Mouse (Mus musculus) erythroblast, embryonic 14.5 days (primary cell): ENCODE data around the gene Mrpl54. TPM values are rescaled to one million over a fixed set of nuclear protein-coding genes. Genes with fewer than 3 reads are reported as not detected.
A peak's percentile ranks its signal among the peaks of the same experiment; 100 is the strongest.

Experiments
- H3K27me3 ChIP-seq: 2 replicates; pipeline ENCODE4 v1.6.1; 2012; ENCODE audit warnings: inconsistent platforms; ENCODE audit not compliant: control insufficient read depth
- H3K36me3 ChIP-seq: 2 replicates; pipeline ENCODE4 v1.6.1; 2012; ENCODE audit warnings: mild to moderate bottlenecking, inconsistent platforms; ENCODE audit not compliant: control insufficient read depth
- H3K4me1 ChIP-seq: 2 replicates; pipeline ENCODE4 v1.6.1; 2012; ENCODE audit warnings: inconsistent platforms; ENCODE audit not compliant: control insufficient read depth
- H3K4me3 ChIP-seq: replicated peaks from 2 replicates; pipeline ENCODE3; 2012; ENCODE audit warnings: moderate library complexity, mild to moderate bottlenecking, inconsistent platforms
- H3K9me3 ChIP-seq: 2 replicates; pipeline ENCODE4 v1.6.1; 2012; ENCODE audit warnings: low read length, inconsistent platforms, mixed read lengths; ENCODE audit not compliant: control insufficient read depth
- GATA1 ChIP-seq: IDR thresholded peaks from 2 replicates; pipeline ENCODE4 v1.6.1; 2012; ENCODE audit warnings: low read length, inconsistent platforms, mixed read lengths
- TAL1 ChIP-seq: IDR thresholded peaks from 3 replicates; pipeline ENCODE4 v1.6.1; 2012; ENCODE audit warnings: low read length, inconsistent platforms, mixed read lengths
- polyA plus RNA-seq: library from polyadenylated mRNA; stranded (reverse); fragments of >175 nt; gene quantifications from 2 replicates; pipeline ENCODE4 v1.2.3, GENCODE M21; 2012

Mrpl54 gene
- polyA plus RNA-seq, 1 experiment: 43.8 TPM

GRCm38 (mm10) chr10:81273842-81274241, 7.1 kb upstream of the Mrpl54 start:
- Histone ChIP-seq H3K9me3 (no peaks in the 10 kb centered on the region), H3K27me3 (peaks cover 8% of the 10 kb centered on the region), H3K4me3 (no peak overlapping the region), H3K4me1 (peaks cover 5% of the 10 kb centered on the region), H3K36me3 (peaks cover 36% of the 10 kb centered on the region)
- TF ChIP-seq GATA1 (no peak), TAL1 (no peak)

GRCm38 (mm10) chr10:81272356-81272755, 5.6 kb upstream of the Mrpl54 start:
- Histone ChIP-seq H3K4me3 (no peak overlapping the region), H3K9me3 (no peaks in the 10 kb centered on the region), H3K27me3 (no peaks in the 10 kb centered on the region), H3K4me1 (peaks cover 20% of the 10 kb centered on the region), H3K36me3 (peaks cover 36% of the 10 kb centered on the region)
- TF ChIP-seq GATA1 (no peak), TAL1 (no peak)

DNA sequence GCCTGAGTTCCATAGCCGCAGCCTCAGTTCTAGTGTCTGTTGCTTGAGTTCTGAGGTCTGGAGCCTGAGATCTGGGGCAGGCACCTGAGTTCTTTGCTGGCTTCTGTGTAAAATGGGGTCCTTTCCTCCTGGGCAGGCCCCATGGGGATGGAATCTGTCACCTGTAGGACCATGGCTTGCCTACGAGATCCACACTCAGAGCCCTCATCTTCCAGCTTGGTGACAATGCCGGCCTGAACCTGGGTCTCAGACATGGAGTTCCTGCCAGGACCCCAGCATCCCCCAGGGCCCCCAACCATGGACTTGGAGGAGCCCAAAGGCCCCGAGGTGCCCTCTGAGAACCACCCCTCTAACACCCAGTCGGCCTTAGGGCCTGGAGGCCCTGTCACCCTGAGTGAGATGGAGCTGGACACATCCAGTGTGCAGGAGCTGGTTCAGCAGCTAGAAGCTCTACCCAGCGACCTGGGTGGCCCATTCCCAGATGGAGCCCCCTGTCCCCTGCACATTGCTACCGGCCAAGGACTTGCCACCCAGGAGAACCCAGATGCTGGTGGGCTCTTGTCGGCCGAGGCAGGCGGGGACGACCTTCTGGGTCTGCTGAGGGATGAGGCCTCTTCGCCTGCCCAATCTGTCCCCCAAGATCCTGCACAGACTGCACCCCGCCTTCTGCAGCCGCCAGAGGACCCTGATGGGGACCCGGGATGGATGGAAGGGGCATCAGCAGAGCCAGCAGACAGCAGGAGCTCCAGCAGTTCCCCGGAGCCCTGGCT, 2.1 kb upstream of the Mrpl54 start:
- peaks cover 56% of the 10 kb centered on the region for H3K36me3 ChIP-seq
- peak overlapping the region; percentile 74 for H3K4me3 ChIP-seq
- H3K4me1 ChIP-seq: peaks cover 50% of the 10 kb centered on the region

DNA sequence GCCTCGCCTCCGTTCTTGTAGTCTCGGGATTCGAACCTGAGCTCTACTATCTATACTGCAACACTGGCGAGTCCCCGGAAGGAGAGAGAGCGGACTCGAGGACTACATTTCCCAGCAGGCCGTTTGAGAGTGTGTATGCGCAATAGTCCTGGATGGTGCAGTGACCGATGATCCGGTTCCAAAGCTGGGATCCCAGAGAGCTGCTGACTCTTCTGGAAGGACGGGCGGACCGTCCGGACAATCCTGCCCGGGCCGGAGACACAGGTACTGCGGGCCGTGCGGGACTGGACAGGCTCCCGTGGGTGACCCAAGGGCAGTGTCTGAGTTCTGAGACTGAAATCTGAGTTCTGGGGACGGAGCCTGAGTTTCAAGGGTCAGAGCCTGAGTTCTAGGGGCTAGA, 1.3 kb upstream of the Mrpl54 start:
- Histone ChIP-seq H3K27me3 (no peaks in the 10 kb centered on the region), H3K36me3 (peaks cover 56% of the 10 kb centered on the region), H3K4me3 (peak overlapping the region; percentile 74), H3K4me1 (peaks cover 50% of the 10 kb centered on the region), H3K9me3 (no peaks in the 10 kb centered on the region)
- TF ChIP-seq TAL1 (no peak), GATA1 (no peak)

More for the DNA sequence above, 2.1 kb upstream of the Mrpl54 start:
- TF ChIP-seq GATA1: no peak
- no peak for TF ChIP-seq TAL1
- H3K27me3 ChIP-seq: no peaks in the 10 kb centered on the region
- no peaks in the 10 kb centered on the region for H3K9me3 ChIP-seq

DNA sequence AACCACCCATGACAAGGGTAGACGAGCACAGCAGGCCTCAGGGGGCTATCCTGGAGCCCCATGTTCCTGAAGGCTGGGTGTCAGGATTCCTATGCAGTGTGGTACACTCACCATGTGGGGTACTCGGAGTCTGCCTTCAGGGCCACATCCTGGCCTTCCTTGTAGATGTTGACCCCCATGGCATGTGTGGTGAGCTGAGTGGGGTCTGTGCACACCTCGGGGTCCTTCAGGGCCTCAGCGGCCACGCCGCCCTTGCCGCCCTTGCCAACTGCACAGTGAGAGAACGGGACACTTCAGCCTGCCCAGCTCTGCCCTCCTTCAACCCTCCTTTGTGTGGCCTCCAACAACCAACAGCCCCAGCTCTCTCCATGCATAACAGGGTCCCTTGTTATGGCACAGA, 1.2 kb downstream of the Mrpl54 start:
- Histone ChIP-seq H3K4me3 (peak overlapping the region; percentile 76), H3K4me1 (peaks cover 50% of the 10 kb centered on the region), H3K9me3 (peaks cover 4% of the 10 kb centered on the region), H3K27me3 (peaks cover 2% of the 10 kb centered on the region; the same call in 1 of the 2 replicates), H3K36me3 (peaks cover 39% of the 10 kb centered on the region)
- TF ChIP-seq GATA1: no peak
- no peak for TF ChIP-seq TAL1

DNA sequence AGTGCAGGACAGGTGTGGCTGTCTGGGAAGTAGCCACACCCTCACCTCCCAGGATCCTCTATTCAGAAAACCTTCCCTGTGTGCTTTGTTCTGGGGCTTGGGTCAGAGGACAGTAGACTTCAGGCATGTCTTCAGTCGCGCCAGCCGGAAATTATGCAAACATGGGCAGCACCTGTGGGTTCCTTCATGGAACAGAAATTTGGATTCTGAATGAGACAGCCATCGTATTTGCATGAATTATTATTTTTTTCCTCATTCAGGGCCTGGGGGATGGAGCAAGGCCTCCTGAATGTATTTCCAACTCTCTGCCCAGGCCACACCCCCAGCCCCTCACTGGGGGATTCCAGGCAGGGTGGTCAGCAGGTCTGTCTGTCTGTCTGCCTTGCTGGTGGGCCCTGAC, 5.7 kb downstream of the Mrpl54 start:
- Histone ChIP-seq H3K36me3 (peaks cover 35% of the 10 kb centered on the region), H3K4me3 (no peak overlapping the region), H3K9me3 (peaks cover 10% of the 10 kb centered on the region), H3K4me1 (peaks cover 23% of the 10 kb centered on the region), H3K27me3 (peaks cover 44% of the 10 kb centered on the region)
- no peak for TF ChIP-seq TAL1
- TF ChIP-seq GATA1: no peak

GRCm38 (mm10) chr10:81259225-81259884, 7.4 kb downstream of the Mrpl54 start:
- Histone ChIP-seq H3K36me3 (peaks cover 20% of the 10 kb centered on the region), H3K4me3 (no peak overlapping the region), H3K4me1 (peaks cover 6% of the 10 kb centered on the region; the same call in 1 of the 2 replicates), H3K9me3 (peaks cover 10% of the 10 kb centered on the region), H3K27me3 (peaks cover 57% of the 10 kb centered on the region)
- TF ChIP-seq GATA1 (no peak), TAL1 (no peak)

DNA sequence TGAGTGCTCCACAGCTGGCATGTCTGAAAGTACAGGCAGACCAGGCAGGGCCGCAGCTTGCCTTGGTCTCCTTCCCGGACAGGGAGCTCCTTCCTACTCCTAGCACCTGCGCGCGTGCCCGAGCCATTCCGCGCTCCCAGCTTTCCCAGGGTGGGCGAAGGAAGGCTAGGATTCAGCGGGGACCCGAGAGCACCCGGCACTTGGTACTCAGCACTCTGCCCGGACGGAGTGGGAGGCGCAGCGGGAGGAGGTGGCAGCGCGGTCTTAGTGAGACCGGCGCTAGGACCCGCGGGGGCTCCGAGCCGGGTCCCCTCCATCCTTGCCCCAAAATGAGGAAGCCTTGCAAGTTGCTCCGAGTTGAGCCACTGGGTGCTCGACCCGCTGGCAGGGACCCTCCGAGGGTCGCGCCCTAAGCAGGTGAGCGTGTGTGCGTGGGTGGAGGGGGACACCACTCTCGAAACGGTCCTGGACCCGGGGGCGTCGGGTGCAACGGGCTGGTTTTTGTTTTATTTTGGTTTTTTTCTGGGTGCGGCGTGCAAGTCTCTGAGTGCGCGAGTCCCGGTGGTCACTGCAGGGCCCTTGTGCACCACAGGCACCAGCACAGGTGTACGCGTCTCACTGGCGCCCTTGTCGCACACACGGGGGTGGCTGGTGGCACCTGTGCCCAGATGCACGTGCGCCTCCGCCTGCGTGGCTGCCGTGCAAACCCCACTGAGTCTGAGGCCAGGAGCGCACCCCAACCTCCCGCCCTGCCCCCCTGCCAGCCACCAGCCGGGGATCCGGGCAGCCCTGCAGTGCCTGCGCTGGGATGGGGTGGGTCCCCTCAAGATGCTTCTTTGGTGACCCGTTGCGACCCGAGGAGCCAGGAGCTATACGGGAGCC, 9.3 kb downstream of the Mrpl54 start:
- Histone ChIP-seq H3K9me3 (peaks cover 10% of the 10 kb centered on the region), H3K4me3 (peak overlapping the region; percentile 19), H3K4me1 (peaks cover 2% of the 10 kb centered on the region; the same call in 1 of the 2 replicates), H3K27me3 (peaks cover 76% of the 10 kb centered on the region), H3K36me3 (peaks cover under 1% of the 10 kb centered on the region; the same call in 1 of the 2 replicates)
- TF ChIP-seq GATA1 (no peak), TAL1 (no peak)

DNA sequence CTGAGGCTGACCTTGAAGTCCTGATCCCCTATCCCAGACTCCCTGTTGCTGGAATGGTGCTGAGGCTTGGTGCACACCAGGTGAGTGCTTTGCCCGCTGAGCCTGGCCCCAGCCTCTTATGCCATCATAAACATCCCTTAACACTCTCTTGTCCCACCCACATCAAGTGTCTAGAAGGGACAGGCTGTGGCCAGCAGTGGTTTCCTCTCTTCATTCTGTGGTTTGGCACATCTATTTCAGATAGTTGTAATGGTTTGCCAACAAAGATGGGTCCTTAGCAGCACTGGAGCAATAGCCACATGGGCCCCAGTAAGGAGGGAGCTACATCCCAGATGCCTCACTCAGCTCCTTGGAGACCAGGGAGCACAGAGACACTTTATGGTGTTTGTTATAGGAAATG, 11.8 kb downstream of the Mrpl54 start:
- Histone ChIP-seq H3K27me3 (peaks cover 80% of the 10 kb centered on the region), H3K4me1 (peaks cover 2% of the 10 kb centered on the region; the same call in 1 of the 2 replicates)
- no peak for TF ChIP-seq GATA1
- no peak for TF ChIP-seq TAL1

More for the DNA sequence above, 11.8 kb downstream of the Mrpl54 start:
- no peaks in the 10 kb centered on the region for H3K36me3 ChIP-seq
- peaks cover 1% of the 10 kb centered on the region; the same call in 1 of the 2 replicates for H3K9me3 ChIP-seq
- H3K4me3 ChIP-seq: no peak overlapping the region
